In genomic region chr19:57002741-57003459, GRCm38 (mm10) we compare ENCODE assay signal across 9 mouse cellular contexts. TPM values are rescaled to one million over a fixed set of nuclear protein-coding genes. Genes with fewer than 3 reads are reported as not detected.
DNase-seq lines count a peak whose midpoint lies in the region; ATAC-seq lines count a peak whose summit lies in the region.
"Had no signal": no experiment of that assay in that cellular context is flagged by ENCODE, and none has a peak within 500 bp of the region (broad histone marks: within the 10 kb centered on the region; RNA-seq: fewer than 3 reads in every experiment).

No protein-coding gene starts in this region.

- H3K4me3 ChIP-seq in kidney, embryonic 16.5 days (ENCODE audit: low read length) = no peak overlapping the region
- H3K4me3 ChIP-seq in limb, embryonic 12.5 days (replicated peaks) = no peak overlapping the region

- DNase-seq in cerebellum, adult 9-11 months = peak; percentile 27
- no peak for DNase-seq in kidney, adult 8-10 months
- peak; percentile 64 for DNase-seq in Muller cell, postnatal 12 days (ENCODE audit: inconsistent ontology term)
- DNase-seq in retina, embryonic 14.5 days (ENCODE audit: low spot score) = no peak
- DNase-seq in thymus, postnatal 14 days = no peak

- peak overlapping the region; percentile 10; the same call in 1 of the 2 replicates for H3K9ac ChIP-seq in kidney, embryonic 16.5 days (replicated peaks; ENCODE audit: low read length)
- no peak overlapping the region for H3K9ac ChIP-seq in limb, embryonic 12.5 days (replicated peaks)

- 50% methylated on average over 12 of the region's 12 CpGs for WGBS in kidney, embryonic 16.5 days
- WGBS in limb, embryonic 12.5 days = 58% methylated on average over 12 of the region's 12 CpGs

- peak overlapping the region; percentile 73 for H3K27ac ChIP-seq in kidney, embryonic 16.5 days (ENCODE audit: low read length)
- no peak overlapping the region for H3K27ac ChIP-seq in limb, embryonic 12.5 days

- no peaks in the 10 kb centered on the region for H3K9me3 ChIP-seq in kidney, embryonic 16.5 days (ENCODE audit: low read length)
- H3K9me3 ChIP-seq in limb, embryonic 12.5 days = no peaks in the 10 kb centered on the region

- H3K27me3 ChIP-seq in kidney, embryonic 16.5 days (ENCODE audit: insufficient read depth, low read length) = no peaks in the 10 kb centered on the region
- H3K27me3 ChIP-seq in limb, embryonic 12.5 days = peaks cover 21% of the 10 kb centered on the region

- H3K4me2 ChIP-seq in kidney, embryonic 16.5 days (replicated peaks; ENCODE audit: low read depth, low read length) = peak overlapping the region; percentile 24
- H3K4me2 ChIP-seq in limb, embryonic 12.5 days = peak overlapping the region; percentile 1; the same call in 1 of the 2 replicates

- no peaks in the 10 kb centered on the region for H3K36me3 ChIP-seq in kidney, embryonic 16.5 days (ENCODE audit: insufficient read depth, low read length)
- H3K36me3 ChIP-seq in limb, embryonic 12.5 days = no peaks in the 10 kb centered on the region

- ATAC-seq in cerebellum, adult (ENCODE audit: insufficient number of reproducible peaks, low FRiP score, low TSS enrichment) = no peak
- ATAC-seq in kidney, embryonic 16.5 days (ENCODE audit: low FRiP score, low TSS enrichment) = no peak
- ATAC-seq in limb, embryonic 12.5 days (ENCODE audit: insufficient number of reproducible peaks, insufficient read depth, low FRiP score, low TSS enrichment, low read depth) = no peak
- ATAC-seq: inflammation-experienced regulatory T-cells, adult 6 months had no signal

- H3K4me1 ChIP-seq in kidney, embryonic 16.5 days (ENCODE audit: insufficient read depth, low read length) = peaks cover 33% of the 10 kb centered on the region
- peaks cover 42% of the 10 kb centered on the region for H3K4me1 ChIP-seq in limb, embryonic 12.5 days (replicated peaks)

RNA-seq across cellular contexts. Expression of gene Afap1l2, which starts 5.1 kb away (rescaled TPM):
- 22.0 and 22.3 TPM in 2 replicates for polyA plus RNA-seq in kidney, embryonic 16.5 days (2015; fragmentation: Nextera tagmentation; extraction: Ambion mirVana)
- polyA plus RNA-seq in limb, embryonic 12.5 days (2016; fragmentation: Nextera tagmentation; extraction: Ambion mirVana) = 2.3 and 3.3 TPM in 2 replicates
- polyA plus RNA-seq: inflammation-experienced regulatory T-cells, adult 6 months had no signal

Comparison
In these comparisons a context has a peak if more than half of its experiments do, and no peak if none do; other contexts are left out.
1. DNase-seq: peak in cerebellum, adult 9-11 months (single experiment) and Muller cell, postnatal 12 days (single experiment); none in kidney, adult 8-10 months (0 of 2), retina, embryonic 14.5 days (single experiment) and thymus, postnatal 14 days (single experiment).